In the genomic region with DNA sequence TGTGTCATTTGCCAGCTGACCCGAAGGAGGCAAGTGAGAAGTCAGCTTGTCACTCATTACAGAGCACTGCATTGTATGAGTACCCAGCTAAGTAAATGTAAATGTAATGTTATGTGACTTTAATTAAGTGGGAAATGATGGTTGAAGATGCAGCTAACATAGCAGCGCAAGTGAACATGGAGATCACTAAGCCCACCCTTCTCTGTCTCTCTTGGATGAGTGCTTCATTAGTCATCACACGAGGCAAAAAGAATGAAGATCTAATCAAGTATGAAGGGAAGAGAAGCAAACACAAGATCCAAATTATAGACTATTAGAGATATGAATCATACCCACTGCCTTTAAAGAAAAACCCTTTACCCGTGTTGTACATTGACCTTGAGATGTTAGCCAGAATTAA, we compare ENCODE assay signal across 22 mouse cellular contexts.
DNase-seq lines count a peak whose midpoint lies in the region; ATAC-seq and TF ChIP-seq lines count a peak whose summit lies in the region.
"Had no signal": no experiment of that assay in that cellular context is flagged by ENCODE, and none has a peak within 500 bp of the region (broad histone marks: within the 10 kb centered on the region; RNA-seq: fewer than 3 reads in every experiment).

No protein-coding gene starts in this region.

- H3K27me3 ChIP-seq in midbrain, embryonic 11.5 days (ENCODE audit: control insufficient read depth, insufficient read depth, low read length): no peaks in the 10 kb centered on the region
- no peaks in the 10 kb centered on the region for H3K27me3 ChIP-seq in midbrain, embryonic 15.5 days (replicated peaks)
- no peaks in the 10 kb centered on the region for H3K27me3 ChIP-seq in myocyte (ENCODE audit: control insufficient read depth, insufficient read depth, insufficient read length)
- H3K27me3 ChIP-seq: embryonic facial prominence, embryonic 12.5 days had no signal

- no peak overlapping the region for H3ac ChIP-seq in myocyte (ENCODE audit: control insufficient read depth, insufficient read length)

- H3K4me2 ChIP-seq in midbrain, embryonic 11.5 days: no peak overlapping the region
- no peak overlapping the region for H3K4me2 ChIP-seq in midbrain, embryonic 15.5 days
- H3K4me2 ChIP-seq in myocyte (ENCODE audit: low read depth): peak overlapping the region; percentile 12
- H3K4me2 ChIP-seq: embryonic facial prominence, embryonic 12.5 days; forebrain, embryonic 13.5 days; forebrain, embryonic 15.5 days had no signal

- 91% methylated on average over 4 of the region's 4 CpGs for WGBS in midbrain, embryonic 11.5 days
- 77% methylated on average over 4 of the region's 4 CpGs for WGBS in midbrain, embryonic 15.5 days

- H3K9me3 ChIP-seq in midbrain, embryonic 11.5 days (ENCODE audit: control insufficient read depth, low read length): no peaks in the 10 kb centered on the region
- no peaks in the 10 kb centered on the region for H3K9me3 ChIP-seq in midbrain, embryonic 15.5 days
- H3K9me3 ChIP-seq: embryonic facial prominence, embryonic 10.5 days; embryonic facial prominence, embryonic 12.5 days; forebrain, embryonic 13.5 days; forebrain, embryonic 15.5 days had no signal

- H3K27ac ChIP-seq in midbrain, embryonic 11.5 days (ENCODE audit: low read depth, low read length): no peak overlapping the region
- H3K27ac ChIP-seq in midbrain, embryonic 15.5 days: no peak overlapping the region
- H3K27ac ChIP-seq: embryonic facial prominence, embryonic 10.5 days; embryonic facial prominence, embryonic 12.5 days; forebrain, embryonic 13.5 days; forebrain, embryonic 15.5 days had no signal

- H3K4me1 ChIP-seq in midbrain, embryonic 11.5 days (ENCODE audit: control insufficient read depth, insufficient read depth, low read length): no peaks in the 10 kb centered on the region
- H3K4me1 ChIP-seq in midbrain, embryonic 15.5 days: no peaks in the 10 kb centered on the region
- H3K4me1 ChIP-seq: embryonic facial prominence, embryonic 12.5 days had no signal

- no peak for ATAC-seq in midbrain, embryonic 11.5 days (ENCODE audit: low FRiP score)
- no peak for ATAC-seq in midbrain, embryonic 15.5 days (replicated peaks)
- ATAC-seq: activated CD4-positive, CD25-positive, alpha-beta regulatory T cell, adult 4 months; forebrain, embryonic 13.5 days; forebrain, embryonic 15.5 days; forebrain, postnatal 0 days; Patski had no signal

- no peak overlapping the region for H3K9ac ChIP-seq in midbrain, embryonic 11.5 days (ENCODE audit: low read length)
- no peak overlapping the region for H3K9ac ChIP-seq in midbrain, embryonic 15.5 days
- H3K9ac ChIP-seq: embryonic facial prominence, embryonic 12.5 days; forebrain, embryonic 13.5 days; forebrain, embryonic 15.5 days; forebrain, postnatal 0 days had no signal

- no peak overlapping the region for H3K4me3 ChIP-seq in midbrain, embryonic 11.5 days (ENCODE audit: low read depth, low read length)
- H3K4me3 ChIP-seq in midbrain, embryonic 15.5 days: no peak overlapping the region
- no peak overlapping the region for H3K4me3 ChIP-seq in myocyte
- H3K4me3 ChIP-seq: embryonic facial prominence, embryonic 10.5 days; embryonic facial prominence, embryonic 12.5 days; forebrain, embryonic 13.5 days; forebrain, embryonic 15.5 days had no signal

- TF ChIP-seq POLR2A in myocyte (IDR thresholded peaks at IDR 0.05; ENCODE audit: insufficient read length, low read depth): no peak

- DNase-seq in midbrain, embryonic 11.5 days (ENCODE audit: low spot score, missing footprints): peak; percentile 59
- peak; percentile 60 for DNase-seq in retina, postnatal 1 day
- DNase-seq in thymus, postnatal 4 days: no peak
- no peak for DNase-seq in spleen, postnatal 14 days (ENCODE audit: low spot score in 2 of 2)
- DNase-seq: adrenal gland, adult 8-10 months; adrenal gland, postnatal 14 days; adrenal gland, postnatal 36 days; B cell, adult 2 months; cerebellum, adult 11-12 months; cerebellum, adult 2 months; cerebellum, adult 9-10 months; cerebellum, postnatal 10 days; cerebellum, postnatal 25 days; forebrain, postnatal 0 days had no signal

- H3K36me3 ChIP-seq in midbrain, embryonic 11.5 days (ENCODE audit: control insufficient read depth, insufficient read depth, low read length): no peaks in the 10 kb centered on the region
- no peaks in the 10 kb centered on the region for H3K36me3 ChIP-seq in midbrain, embryonic 15.5 days (replicated peaks)
- no peaks in the 10 kb centered on the region for H3K36me3 ChIP-seq in myocyte (ENCODE audit: control insufficient read depth, insufficient read depth)
- H3K36me3 ChIP-seq: embryonic facial prominence, embryonic 10.5 days; embryonic facial prominence, embryonic 12.5 days; forebrain, embryonic 15.5 days had no signal

- H3K79me2 ChIP-seq in myocyte (ENCODE audit: control insufficient read depth, insufficient read depth): no peaks in the 10 kb centered on the region

TF ChIP-seq in myocyte, 11 proteins besides CTCF, POLR2A, EP300 and RAD21:
- TF ChIP-seq TCF12 (IDR thresholded peaks at IDR 0.05; ENCODE audit: insufficient read depth, poor library complexity, severe bottlenecking): no peak
- no peak for TF ChIP-seq E2F4 (IDR thresholded peaks at IDR 0.05; ENCODE audit: insufficient read depth)
- TF ChIP-seq REST (IDR thresholded peaks at IDR 0.05; ENCODE audit: insufficient read depth, insufficient read length): no peak
- TF ChIP-seq CEBPB (IDR thresholded peaks at IDR 0.05; ENCODE audit: insufficient read depth, poor library complexity, severe bottlenecking): no peak
- TF ChIP-seq POLR2AphosphoS2 (IDR thresholded peaks at IDR 0.05; ENCODE audit: insufficient read length, low read depth): no peak
- no peak for TF ChIP-seq USF1 (IDR thresholded peaks at IDR 0.05; ENCODE audit: low read depth)
- no peak for TF ChIP-seq MYOG (IDR thresholded peaks at IDR 0.05; ENCODE audit: control insufficient read depth in 1 of 3, insufficient read depth in 1 of 3, insufficient read length in 2 of 3, low read depth in 2 of 3)
- TF ChIP-seq MAX (IDR thresholded peaks at IDR 0.05; ENCODE audit: low read depth): no peak
- no peak for TF ChIP-seq SRF (IDR thresholded peaks at IDR 0.05; ENCODE audit: control insufficient read depth, insufficient read length, low read depth)
- no peak for TF ChIP-seq TCF3 (IDR thresholded peaks at IDR 0.05; ENCODE audit: insufficient read length, low read depth)
- TF ChIP-seq MYOD1 (IDR thresholded peaks at IDR 0.05; ENCODE audit: control insufficient read depth in 1 of 3, insufficient read length in 2 of 3, low read depth in 2 of 3): no peak
TF ChIP-seq in myocyte: peak in this region for 0.

Comparison
In these comparisons a context has a peak if more than half of its experiments do, and no peak if none do; other contexts are left out.
1. DNase-seq: peak in midbrain, embryonic 11.5 days (single experiment) and retina, postnatal 1 day (single experiment); none in thymus, postnatal 4 days (single experiment) and spleen, postnatal 14 days (0 of 2).